Mouse (Mus musculus) C2C12 (cell line): ENCODE measurements around the gene Zfhx3.

Experiments
- CTCF ChIP-seq: IDR thresholded peaks from one replicate; pipeline ENCODE4 v1.5.1; 2011; ENCODE audit not compliant: control insufficient read depth, insufficient read depth, insufficient read length
- MAX ChIP-seq: IDR thresholded peaks from one replicate; pipeline ENCODE4 v1.6.1; 2011; ENCODE audit warnings: mild to moderate bottlenecking, control low read depth
- MYOD1 ChIP-seq: IDR thresholded peaks from one replicate; pipeline ENCODE4 v1.6.1; 2011; ENCODE audit warnings: low read depth; ENCODE audit not compliant: control insufficient read depth, insufficient read length
- MYOG ChIP-seq: IDR thresholded peaks from one replicate; pipeline ENCODE4 v1.6.1; 2011; ENCODE audit not compliant: control insufficient read depth, insufficient read length; ENCODE audit errors: extremely low read depth

- no peak for TF ChIP-seq CTCF
- TF ChIP-seq MYOG = no peak
- no peak for TF ChIP-seq MYOD1
- no peak for TF ChIP-seq MAX
These were observed 982.1 kb downstream of the Zfhx3 start for GRCm38 (mm10) chr8:108924526-108924925.
